Mouse (Mus musculus) CH12F3 (cell line): Measurements from ENCODE around the gene Insl3.
"Not testable (repeated sequence)": the region's sequence is repeated elsewhere in the genome, so short reads cannot be mapped to it uniquely, and the experiment has no call there.

Experiments
- in situ Hi-C: fragments of 300-500 bp; cut with MboI; formaldehyde crosslinking; loops from 2 replicates; pipeline ENCODE4 v1.14.3; 2020; ENCODE audit warnings: low sequenced_read_pairs

The Insl3 gene

DNA sequence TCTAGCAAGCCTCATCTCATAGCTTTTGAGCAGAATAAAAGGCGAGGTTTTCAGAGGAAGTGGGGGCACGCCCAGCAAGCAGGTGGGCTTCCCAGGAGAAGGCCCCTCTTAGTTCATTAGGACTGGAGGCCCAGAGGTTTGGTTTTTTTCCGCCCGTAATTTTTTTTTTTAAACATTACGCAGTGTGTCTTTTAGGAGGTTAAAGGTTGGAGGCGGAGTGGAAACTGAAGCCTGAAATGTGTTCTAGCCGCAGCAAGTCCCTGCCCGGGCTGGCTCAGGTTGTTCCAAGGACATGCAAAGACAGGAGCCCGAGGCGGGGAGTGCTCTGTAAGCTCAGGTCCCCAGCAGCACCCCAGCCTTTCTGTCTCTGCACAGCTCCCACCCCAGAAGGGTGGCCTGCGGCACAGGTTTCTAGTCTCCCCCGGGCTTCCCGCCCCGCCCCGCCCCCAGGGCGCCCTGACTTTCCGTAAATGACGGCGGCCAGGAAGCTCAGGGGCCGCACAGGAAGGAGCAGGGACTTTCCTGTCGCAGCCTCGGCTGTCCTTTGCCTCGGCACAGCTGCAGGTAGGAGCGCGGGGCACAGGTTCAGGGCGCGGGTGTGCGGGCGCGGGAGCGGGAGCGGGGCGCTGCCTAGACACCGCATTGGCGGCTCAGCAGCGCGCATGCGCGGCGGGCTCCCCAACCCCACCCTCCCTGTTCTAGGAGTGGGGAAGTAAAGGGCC is 12.8 kb upstream of the Insl3 start, which contains the start of gene Jak3:
Jak3 (plus strand) TSS at position 277 of the 722 bp plus-strand sequence.
- in situ Hi-C loops: no loop called here

DNA sequence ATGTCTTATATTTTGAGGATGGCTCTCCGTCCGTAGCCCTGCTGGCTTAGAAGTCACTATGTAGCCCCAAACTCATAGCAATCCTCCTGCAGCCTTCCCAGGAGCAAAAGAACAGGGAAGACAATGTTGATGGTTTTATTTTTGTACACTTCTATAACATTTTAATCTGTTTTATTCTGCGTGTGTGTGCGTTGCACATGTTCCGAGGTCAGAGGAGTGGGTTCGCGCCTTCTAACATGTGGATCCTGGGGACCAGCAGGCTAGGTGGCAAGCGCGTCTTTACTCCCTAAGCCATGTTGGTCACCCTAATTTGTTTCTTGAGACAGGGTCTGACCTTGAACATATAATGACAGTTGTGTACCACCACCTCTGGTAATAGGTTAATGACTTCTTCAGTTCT is 12.2 kb upstream of the Insl3 start:
- in situ Hi-C loops: no loop called here

DNA sequence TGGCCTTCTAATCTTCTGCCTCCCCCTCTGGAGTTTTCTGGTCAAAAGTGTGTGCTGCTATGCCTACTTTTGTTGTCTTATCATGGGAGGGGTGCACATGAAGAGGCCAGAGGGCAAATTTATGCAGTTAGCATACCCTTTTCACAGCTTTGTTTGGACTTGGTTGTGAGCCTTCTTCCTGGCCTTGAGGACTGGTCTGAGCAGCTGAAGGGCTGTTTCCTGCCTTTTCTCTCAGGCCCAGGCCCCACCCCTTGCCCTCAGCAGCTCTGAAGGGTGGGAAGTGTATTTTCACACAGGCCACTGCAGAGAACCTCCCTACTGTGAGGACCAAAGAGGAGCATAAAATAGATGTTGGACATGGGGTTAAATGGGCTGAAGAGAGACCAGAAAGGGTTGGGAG is 11.5 kb upstream of the Insl3 start:
- in situ Hi-C loops: no loop called here

DNA sequence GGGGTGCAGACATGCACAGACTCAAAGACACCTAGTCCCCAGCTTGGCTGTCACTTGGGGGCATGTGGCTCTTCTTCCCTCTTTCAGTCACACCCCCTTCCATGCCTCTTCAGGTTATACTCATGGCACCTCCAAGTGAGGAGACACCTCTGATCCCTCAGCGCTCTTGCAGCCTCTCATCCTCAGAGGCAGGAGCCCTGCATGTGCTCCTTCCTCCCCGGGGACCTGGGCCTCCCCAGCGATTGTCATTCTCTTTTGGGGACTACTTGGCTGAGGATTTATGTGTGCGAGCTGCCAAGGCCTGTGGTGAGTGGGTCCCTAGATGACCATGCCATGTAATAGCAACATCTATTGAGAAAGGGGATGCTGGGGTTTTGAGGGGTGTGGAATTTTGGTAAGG is 10.8 kb upstream of the Insl3 start:
- in situ Hi-C loops: no loop called here

DNA sequence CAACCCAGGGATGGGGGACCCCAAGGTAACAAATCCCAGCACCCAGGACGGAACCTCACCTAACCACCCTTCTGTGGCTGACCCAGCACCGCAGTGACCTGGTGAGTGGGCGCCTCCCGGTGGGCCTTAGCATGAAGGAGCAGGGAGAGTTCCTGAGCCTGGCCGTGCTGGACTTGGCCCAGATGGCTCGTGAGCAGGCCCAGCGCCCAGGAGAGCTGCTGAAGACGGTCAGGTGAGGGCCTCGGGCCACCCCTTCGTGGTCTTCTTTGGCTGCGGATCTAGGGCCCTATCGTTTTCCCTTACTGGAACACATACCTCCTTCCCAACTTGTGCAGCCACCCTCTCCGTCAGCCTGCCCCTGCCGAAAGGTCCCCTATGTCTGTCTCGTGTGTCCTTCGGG is 9.9 kb upstream of the Insl3 start:
- in situ Hi-C loops: no loop called here

DNA sequence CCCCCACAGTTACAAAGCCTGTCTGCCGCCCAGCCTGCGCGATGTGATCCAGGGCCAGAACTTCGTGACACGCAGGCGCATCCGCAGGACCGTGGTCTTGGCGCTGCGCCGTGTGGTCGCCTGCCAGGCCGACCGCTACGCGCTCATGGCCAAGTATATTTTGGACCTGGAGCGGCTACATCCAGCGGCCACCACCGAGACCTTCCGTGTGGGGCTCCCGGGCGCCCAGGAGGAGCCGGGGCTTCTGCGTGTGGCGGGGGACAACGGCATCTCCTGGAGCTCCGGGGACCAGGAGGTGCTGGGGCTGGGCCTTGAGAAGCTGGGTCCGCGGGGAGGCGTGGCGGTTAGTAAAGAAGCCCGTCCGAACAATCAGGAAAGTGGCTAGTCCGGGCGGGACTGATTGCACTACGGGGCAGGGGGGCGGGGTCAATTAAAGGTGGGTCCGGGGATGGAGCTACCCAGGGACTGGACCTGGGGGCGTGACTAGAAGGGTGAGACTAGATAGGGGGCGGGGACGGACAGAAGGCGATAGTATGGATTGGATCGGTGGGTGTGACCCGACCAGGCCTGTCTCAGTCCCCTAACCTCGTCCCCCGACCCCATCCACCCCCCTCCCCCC is 9.4 kb upstream of the Insl3 start:
- in situ Hi-C loops: no loop called here

DNA sequence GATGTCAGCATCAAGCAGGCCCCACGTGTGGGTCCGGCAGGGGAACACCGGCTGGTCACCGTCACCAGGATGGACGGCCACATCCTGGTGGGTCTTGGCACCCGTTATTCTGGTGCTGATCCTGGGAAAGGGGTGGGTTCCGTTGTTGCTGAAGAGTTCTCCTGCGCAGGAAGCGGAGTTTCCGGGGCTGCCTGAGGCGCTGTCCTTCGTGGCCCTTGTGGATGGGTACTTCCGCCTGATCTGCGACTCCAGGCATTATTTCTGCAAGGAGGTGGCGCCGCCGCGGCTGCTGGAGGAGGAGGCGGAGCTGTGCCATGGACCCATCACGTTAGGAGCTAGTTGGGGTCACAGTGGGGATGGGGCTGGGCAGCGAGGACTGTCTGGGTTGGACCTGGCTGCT is 8.5 kb upstream of the Insl3 start:
- in situ Hi-C loops: no loop called here

DNA sequence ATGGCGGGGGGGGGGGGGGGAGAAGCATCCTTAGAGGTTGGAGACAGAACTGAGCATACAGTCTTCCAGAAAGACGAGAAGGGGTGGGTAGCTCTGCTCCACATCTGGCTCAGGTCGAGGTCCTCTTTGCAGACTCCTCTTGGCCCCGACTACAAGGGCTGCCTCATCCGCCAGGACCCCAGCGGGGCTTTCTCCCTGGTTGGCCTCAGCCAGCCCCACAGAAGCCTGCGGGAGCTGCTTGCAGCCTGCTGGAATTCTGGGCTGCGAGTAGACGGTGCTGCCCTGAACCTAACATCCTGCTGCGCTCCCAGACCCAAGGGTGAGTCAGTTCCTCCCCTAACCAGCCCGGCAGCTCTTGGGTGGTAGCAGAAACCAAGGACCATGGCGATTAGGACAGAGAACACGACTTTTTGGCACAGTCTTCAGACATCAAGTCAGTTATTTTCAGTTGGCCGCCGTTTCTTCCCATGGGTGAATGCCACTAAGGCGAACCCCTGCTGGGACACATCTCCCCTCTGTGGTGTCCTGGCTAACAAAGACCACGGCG is 7.6 kb upstream of the Insl3 start:
- in situ Hi-C loops: no loop called here

DNA sequence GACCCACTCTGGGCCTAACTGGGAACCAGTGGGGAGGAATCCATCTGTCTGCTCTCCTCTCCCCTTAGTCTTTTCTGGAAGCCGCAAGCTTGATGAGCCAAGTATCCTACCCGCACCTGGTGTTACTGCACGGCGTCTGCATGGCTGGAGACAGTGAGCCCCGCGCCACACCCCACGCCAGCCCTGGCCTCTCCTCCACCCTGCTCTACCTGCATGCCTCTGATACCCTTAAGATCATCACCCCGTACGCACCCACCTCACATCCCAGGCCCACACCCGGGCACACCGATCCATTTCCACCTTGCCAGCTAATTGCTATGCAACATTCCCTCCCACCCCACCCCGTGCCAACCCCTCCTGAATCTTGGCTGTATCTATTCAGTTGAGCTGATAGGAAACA is 6.2 kb upstream of the Insl3 start:
- in situ Hi-C loops: no loop called here

DNA sequence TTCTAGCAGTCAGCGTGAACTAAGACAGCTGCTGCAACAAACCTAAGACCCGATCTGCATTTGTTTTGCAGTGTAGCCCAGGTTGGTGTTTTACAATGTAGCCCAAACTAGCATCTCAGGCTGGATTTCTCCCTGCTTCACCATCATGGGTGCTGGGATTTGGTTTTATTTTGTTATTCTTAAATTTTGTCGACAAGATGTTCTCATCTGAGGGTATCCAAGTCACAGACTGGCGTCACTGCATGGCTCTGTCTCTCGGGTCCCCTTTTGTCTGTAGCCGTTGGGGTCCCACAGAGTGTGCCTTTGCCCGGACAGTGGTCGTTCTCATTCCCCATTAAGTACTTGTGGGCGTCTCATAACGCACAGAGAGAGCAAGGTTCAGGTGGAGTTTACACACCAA is 4.3 kb upstream of the Insl3 start:
- in situ Hi-C loops: no loop called here

DNA sequence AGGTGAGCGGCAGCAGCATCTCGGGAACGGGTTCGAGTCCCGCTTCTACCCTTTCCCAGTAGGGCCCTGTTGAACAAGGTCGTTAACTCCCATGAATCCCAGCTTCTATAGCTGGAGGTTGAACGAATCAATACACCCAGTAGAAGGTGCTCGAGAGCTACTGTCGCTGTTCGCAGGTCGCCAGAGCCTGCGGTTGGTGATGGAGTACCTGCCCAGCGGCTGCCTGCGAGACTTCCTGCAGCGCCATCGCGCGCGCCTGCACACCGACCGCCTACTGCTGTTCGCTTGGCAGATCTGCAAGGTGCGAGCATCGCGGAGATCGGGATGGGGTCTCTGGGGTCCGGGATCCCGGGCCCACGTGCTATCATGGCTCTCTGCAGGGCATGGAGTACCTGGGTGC is 3.4 kb upstream of the Insl3 start:
- in situ Hi-C loops: no loop called here

DNA sequence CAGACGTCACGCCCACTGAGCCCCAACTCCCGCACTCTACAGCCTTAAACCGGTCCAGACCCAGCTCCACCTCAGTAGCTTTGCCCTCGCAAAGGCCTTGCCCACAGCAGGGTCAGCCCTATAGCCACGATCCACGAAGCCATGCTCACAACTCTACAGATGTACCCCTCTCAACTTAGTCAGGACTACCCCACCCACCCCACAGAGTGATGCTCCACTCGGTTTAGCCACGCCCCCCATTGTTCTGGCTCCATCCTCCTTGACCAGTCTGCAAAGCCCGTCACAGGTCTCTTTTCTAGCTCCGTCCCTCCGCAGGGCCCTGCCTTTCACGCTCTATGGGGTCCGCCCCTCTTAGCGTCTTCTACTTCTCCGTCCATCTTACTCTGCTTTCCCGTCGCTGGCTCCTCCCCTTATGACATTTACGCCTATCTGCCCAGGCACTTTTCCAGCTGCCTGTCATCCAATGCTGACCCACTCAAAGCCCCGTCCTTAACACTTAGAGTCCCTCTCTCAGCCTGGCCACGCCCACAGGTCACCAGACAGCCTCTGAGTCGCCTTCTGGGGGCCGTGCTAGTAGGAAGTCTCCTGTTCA is 2.8 kb upstream of the Insl3 start:
- in situ Hi-C loops: no loop called here

DNA sequence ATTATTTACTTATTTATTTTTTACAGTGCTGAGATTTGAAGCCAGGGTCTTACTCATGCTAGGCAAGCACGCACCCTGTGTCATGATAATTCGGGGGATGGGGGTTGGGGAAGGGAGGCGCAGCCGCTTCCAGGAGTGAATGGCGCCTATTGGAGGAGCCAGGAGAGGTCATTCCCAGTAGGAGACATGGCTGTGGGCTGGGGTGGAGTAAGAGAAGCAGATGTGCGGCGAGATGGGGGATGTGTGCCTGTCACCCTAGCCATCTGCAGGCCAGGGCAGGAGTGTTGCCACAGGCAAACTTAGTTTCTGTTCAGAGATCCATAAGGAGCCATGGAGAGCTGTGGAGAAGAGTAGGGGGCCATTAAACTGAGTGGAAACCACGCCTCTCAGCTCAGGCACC is 1.4 kb upstream of the Insl3 start:
- in situ Hi-C loops: no loop called here

DNA sequence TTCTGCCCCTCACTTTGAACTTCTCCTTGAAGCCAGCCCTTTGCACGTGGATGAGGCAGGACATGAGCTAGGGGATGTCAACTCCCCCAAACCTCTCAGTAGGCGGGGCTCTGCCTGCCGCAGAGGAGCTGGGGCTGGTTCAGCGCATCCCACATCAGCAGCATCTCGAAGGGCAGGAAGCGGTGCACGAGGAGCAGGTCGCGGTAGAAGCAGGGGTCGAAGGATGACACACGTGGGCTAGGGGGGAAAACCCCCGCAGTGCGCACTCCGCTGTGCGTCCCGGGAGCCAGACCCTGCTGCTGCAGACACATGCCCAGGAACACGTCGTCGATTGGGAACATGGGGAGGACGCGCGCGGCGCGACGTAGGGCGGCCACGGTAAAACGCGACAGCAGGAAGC is 3.5 kb downstream of the Insl3 start:
- in situ Hi-C loops: no loop called here

DNA sequence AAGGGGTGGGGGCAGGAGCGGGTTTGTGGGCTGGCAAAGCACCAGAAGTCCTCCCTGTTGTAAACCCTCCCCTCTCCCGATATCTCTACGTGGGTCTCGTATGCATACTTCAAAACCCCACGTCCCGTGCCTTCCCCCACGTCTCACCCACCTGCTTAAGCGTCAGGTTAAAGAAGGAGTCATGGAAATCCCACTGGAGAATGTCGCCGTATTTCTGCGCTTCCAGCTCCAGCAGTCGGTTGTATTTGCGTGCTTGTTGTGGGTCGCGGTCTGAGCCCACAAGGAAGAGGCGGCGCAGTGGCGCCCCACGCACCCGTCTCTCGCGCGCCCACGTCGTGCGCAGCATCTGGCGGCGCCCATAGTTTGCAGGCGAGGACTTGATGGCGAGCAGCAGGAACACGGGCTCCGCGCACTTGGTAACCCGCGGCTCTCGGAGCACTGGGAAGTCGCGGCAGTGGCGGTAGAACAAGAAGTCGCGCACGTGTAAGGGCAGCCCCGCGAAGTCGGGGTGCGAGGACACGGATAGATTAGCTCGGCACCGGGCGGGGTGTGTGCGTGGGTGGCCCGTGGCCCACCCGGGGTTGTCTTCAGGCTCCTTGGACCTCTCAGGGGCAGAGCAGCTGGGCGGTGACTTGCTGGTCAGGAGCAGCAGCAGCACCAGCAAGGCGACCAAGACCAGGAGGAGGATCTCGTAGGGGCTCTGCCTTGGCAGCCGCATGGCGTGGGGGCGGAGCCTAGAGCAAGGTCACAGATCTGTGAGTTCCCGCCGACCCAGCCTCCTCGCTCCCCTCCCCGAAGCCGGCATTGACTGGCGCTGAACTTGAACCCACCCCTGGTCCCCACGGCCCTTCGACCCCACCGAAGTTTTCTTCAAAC is 4.4 kb downstream of the Insl3 start:
- in situ Hi-C loops: no loop called here

DNA sequence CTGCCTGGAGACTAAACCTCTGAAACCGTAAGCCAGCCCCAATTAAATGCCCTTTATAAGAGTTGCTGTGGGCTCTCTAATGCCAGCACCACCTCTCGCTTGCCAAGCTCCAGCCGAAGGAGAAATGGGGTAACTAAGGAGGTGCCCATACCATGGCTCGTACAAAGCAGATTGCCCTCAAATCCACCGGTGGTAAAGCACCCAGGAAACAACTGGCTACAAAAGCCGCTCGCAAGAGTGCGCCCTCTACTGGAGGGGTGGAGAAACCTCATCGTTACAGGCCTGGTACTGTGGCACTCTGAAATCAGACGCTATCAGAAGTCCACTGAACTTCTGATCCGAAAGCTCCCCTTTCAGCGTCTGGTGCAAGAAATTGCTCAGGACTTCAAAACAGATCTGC is 6.4 kb downstream of the Insl3 start:
- in situ Hi-C loops: not testable (repeated sequence)

DNA sequence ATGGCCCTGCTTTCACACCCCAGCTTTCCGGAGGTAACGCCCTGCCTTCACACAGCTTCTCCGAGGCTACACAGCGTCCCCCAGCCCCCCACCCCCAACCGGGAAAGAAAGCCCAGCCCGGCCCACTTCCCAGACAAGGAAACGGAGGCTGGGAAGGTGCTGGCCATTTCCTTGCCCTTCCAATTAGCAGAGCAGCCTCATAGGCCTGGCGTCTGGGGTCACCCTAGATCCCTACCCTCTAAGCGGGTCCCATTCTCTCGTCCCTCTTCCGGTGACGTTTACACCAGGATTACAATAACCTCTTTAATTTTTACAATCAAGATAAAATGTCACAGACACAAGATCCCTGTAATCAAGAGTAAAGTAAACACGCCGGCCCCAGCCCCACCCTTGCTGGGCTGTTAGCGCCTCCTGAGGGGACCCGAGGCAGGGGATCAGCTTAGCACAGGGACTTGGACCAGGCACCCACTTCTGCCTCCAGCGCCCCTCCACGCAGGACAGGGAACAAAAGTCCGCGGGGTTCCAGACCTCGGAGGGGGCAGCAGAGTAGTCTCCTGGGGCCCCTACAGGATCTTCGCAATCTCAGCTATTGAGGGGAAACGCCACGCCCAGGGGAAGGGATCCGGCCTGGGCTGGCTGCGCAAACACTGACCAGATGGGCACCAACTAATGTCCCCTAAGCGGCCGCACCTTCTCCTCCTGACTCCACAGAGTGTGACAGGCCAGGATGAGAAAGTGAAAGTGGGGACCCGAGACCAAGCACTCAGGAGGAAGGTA is 11.7 kb downstream of the Insl3 start:
- in situ Hi-C loops: no loop called here

DNA sequence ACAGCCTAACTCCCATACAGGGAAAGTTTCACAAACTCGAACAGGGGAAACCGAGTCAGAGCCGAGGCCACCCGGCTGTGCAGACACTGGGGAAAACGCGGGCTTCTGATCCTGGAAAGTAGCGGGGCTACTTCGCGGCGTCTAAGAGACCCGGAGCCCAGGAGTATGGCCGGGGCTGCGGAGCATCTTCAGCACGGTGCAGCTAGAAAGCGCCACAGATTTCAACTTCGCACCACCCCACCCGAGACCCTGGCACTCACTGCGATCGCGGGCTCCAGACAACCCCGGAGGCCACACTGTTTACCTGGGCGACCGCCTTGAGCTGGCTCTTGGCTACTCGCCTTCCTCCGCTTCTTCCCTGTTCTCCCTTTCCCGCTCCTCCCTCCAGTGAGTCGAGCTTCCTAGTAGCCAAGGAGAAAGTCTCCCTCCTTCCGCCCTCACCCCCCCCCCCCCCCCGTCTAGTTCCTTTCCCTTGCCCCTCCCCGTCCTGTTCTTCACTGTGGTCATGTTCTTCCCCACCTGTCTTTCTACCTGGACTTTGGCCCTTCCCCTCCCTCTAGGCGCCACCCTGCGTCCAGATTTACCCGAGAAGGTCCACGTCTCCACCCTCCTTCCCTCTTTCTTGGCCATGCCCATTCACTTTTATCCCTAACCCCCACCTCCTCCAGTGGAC is 12.5 kb downstream of the Insl3 start, which contains the start of gene B3gnt3:
B3gnt3 (minus strand) TSS at position 376 of the 673 bp plus-strand sequence.
- in situ Hi-C loops: no loop called here

DNA sequence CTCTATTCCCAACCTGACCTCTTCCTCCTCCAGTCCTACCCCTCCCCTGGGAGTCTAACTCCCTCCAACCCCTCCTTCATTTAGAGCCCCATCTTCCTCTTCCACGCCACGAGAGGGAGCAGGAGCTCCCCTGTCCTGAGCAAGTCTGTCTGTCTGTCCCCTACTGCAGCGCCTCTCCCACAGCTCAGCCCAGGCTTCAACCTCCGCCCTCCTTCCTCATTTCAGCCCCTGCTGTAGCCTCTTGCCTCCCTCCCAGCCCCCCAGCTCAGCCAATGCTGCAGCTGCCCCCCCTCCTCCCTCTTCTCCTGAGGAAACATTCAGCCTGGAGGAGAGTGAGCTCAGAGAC is 13.0 kb downstream of the Insl3 start:
- in situ Hi-C loops: no loop called here

DNA sequence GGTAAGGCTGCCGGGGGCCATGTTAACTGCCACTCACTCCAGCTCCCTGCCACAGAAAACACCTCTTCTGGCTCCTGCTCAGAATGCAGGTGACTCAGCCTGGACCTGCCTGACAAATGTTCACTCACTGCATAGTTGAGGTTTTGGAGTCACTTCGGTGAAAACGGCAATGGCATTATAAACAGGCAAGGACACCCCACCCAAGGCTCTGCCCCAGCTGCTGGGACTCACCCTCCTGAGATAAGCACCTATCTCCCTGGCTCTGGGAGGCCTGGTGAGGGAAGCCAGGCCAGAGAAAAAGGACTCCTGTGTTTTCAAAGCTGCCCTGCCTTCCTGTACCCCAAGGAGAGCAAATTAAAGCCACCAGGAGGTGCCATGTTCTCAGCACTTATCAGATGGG is 13.9 kb downstream of the Insl3 start:
- in situ Hi-C loops: no loop called here
